ENCODE assay signal across 15 mouse cellular contexts in the genomic region with DNA sequence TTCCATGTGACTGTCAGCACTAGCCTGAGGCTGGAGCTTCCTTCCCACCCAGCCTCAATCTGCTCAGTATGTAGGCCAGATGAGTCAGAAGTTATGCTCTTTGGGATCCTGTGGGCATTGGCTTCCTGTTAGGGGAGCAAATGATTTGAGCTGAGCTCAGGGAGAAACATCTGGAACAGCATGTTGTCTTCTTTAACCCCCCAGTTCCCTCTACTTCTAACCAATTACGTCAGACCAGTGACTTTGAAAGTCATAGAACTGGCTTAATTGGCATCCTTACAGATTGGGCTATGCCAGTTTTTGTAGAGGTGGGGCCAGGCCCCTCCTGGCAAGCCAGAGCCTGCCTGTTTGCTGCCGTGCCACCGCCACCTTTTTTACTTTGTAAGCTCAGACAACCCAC. TPM values are rescaled to one million over a fixed set of nuclear protein-coding genes. Genes with fewer than 3 reads are reported as not detected.
DNase-seq lines count a peak whose midpoint lies in the region; ATAC-seq lines count a peak whose summit lies in the region.
"Had no signal": no experiment of that assay in that cellular context is flagged by ENCODE, and none has a peak within 500 bp of the region (broad histone marks: within the 10 kb centered on the region; RNA-seq: fewer than 3 reads in every experiment).

No protein-coding gene starts in this region.

- H3K4me3 ChIP-seq in embryonic facial prominence, embryonic 13.5 days: no peak overlapping the region
- H3K4me3 ChIP-seq in embryonic facial prominence, embryonic 10.5 days: no peak overlapping the region
- no peak overlapping the region for H3K4me3 ChIP-seq in kidney, embryonic 14.5 days (ENCODE audit: low read length)
- no peak overlapping the region for H3K4me3 ChIP-seq in embryonic facial prominence, embryonic 15.5 days (replicated peaks)
- no peak overlapping the region for H3K4me3 ChIP-seq in midbrain, embryonic 16.5 days (ENCODE audit: low read depth, low read length)
- H3K4me3 ChIP-seq: intestine, embryonic 15.5 days; liver, embryonic 15.5 days; midbrain, embryonic 13.5 days had no signal

- H3K9ac ChIP-seq in embryonic facial prominence, embryonic 13.5 days: peak overlapping the region; percentile 12; the same call in 1 of the 2 replicates
- H3K9ac ChIP-seq in kidney, embryonic 14.5 days (ENCODE audit: low read depth, low read length): 0 out of 2 replicates have a peak overlapping the region, but pooled peaks have one; percentile 7
- H3K9ac ChIP-seq in embryonic facial prominence, embryonic 15.5 days: no peak overlapping the region
- no peak overlapping the region for H3K9ac ChIP-seq in midbrain, embryonic 16.5 days (ENCODE audit: low read depth, low read length)
- H3K9ac ChIP-seq: intestine, embryonic 15.5 days; liver, embryonic 15.5 days; midbrain, embryonic 13.5 days had no signal

- H3K4me2 ChIP-seq in embryonic facial prominence, embryonic 13.5 days: 0 out of 2 replicates have a peak overlapping the region, but pooled peaks have one; percentile 14
- H3K4me2 ChIP-seq in kidney, embryonic 14.5 days (replicated peaks; ENCODE audit: low read depth, low read length): no peak overlapping the region; the same call in 1 of the 2 replicates
- no peak overlapping the region; the same call in 1 of the 2 replicates for H3K4me2 ChIP-seq in embryonic facial prominence, embryonic 15.5 days (replicated peaks)
- no peak overlapping the region for H3K4me2 ChIP-seq in midbrain, embryonic 16.5 days (ENCODE audit: low read length)
- H3K4me2 ChIP-seq: intestine, embryonic 15.5 days; liver, embryonic 15.5 days; midbrain, embryonic 13.5 days had no signal

- H3K4me1 ChIP-seq in embryonic facial prominence, embryonic 13.5 days: peaks cover 58% of the 10 kb centered on the region
- H3K4me1 ChIP-seq in embryonic facial prominence, embryonic 10.5 days: peaks cover 46% of the 10 kb centered on the region
- H3K4me1 ChIP-seq in kidney, embryonic 14.5 days (ENCODE audit: control insufficient read depth, insufficient read depth, low read length): peaks cover 46% of the 10 kb centered on the region
- H3K4me1 ChIP-seq in embryonic facial prominence, embryonic 15.5 days: peaks cover 52% of the 10 kb centered on the region
- H3K4me1 ChIP-seq in midbrain, embryonic 16.5 days (ENCODE audit: control insufficient read depth, insufficient read depth, low read length): peaks cover 17% of the 10 kb centered on the region

- 55% methylated on average over 3 of the region's 3 CpGs for WGBS in embryonic facial prominence, embryonic 13.5 days
- WGBS in embryonic facial prominence, embryonic 10.5 days: 76% methylated on average over 3 of the region's 3 CpGs
- 71% methylated on average over 3 of the region's 3 CpGs for WGBS in kidney, embryonic 14.5 days
- 42% methylated on average over 3 of the region's 3 CpGs for WGBS in embryonic facial prominence, embryonic 15.5 days
- 81% methylated on average over 3 of the region's 3 CpGs for WGBS in midbrain, embryonic 16.5 days

- DNase-seq in embryonic facial prominence, embryonic 10.5 days (ENCODE audit: low spot score): no peak
- no peak for DNase-seq in kidney, adult 18-20 months
- DNase-seq in 3134 (ENCODE audit: extremely low read depth, insufficient read length, low spot score): peak; percentile 70
- DNase-seq: thymus, postnatal 25 days had no signal

- H3K9me3 ChIP-seq in embryonic facial prominence, embryonic 13.5 days: no peaks in the 10 kb centered on the region
- no peaks in the 10 kb centered on the region for H3K9me3 ChIP-seq in embryonic facial prominence, embryonic 10.5 days
- no peaks in the 10 kb centered on the region for H3K9me3 ChIP-seq in kidney, embryonic 14.5 days (ENCODE audit: control insufficient read depth, low read length)
- H3K9me3 ChIP-seq in embryonic facial prominence, embryonic 15.5 days (replicated peaks): no peaks in the 10 kb centered on the region
- H3K9me3 ChIP-seq in midbrain, embryonic 16.5 days (replicated peaks; ENCODE audit: control insufficient read depth, low read length, poor library complexity, severe bottlenecking): no peaks in the 10 kb centered on the region
- H3K9me3 ChIP-seq: intestine, embryonic 15.5 days; liver, embryonic 15.5 days; midbrain, embryonic 13.5 days had no signal

- H3K27me3 ChIP-seq in embryonic facial prominence, embryonic 13.5 days: no peaks in the 10 kb centered on the region
- peaks cover 9% of the 10 kb centered on the region; the same call in 1 of the 2 replicates for H3K27me3 ChIP-seq in embryonic facial prominence, embryonic 10.5 days (replicated peaks; ENCODE audit: low read depth, poor library complexity, severe bottlenecking)
- no peaks in the 10 kb centered on the region for H3K27me3 ChIP-seq in kidney, embryonic 14.5 days (ENCODE audit: control insufficient read depth, insufficient read depth, low read length)
- no peaks in the 10 kb centered on the region for H3K27me3 ChIP-seq in embryonic facial prominence, embryonic 15.5 days
- H3K27me3 ChIP-seq in midbrain, embryonic 16.5 days (ENCODE audit: control insufficient read depth, insufficient read depth, low read depth, low read length): no peaks in the 10 kb centered on the region
- H3K27me3 ChIP-seq: intestine, embryonic 15.5 days; liver, embryonic 15.5 days; midbrain, embryonic 13.5 days had no signal

- peaks cover 3% of the 10 kb centered on the region; the same call in 1 of the 2 replicates for H3K36me3 ChIP-seq in embryonic facial prominence, embryonic 13.5 days
- H3K36me3 ChIP-seq in embryonic facial prominence, embryonic 10.5 days (replicated peaks): no peaks in the 10 kb centered on the region
- no peaks in the 10 kb centered on the region for H3K36me3 ChIP-seq in kidney, embryonic 14.5 days (ENCODE audit: control insufficient read depth, insufficient read depth, low read length)
- no peaks in the 10 kb centered on the region for H3K36me3 ChIP-seq in embryonic facial prominence, embryonic 15.5 days
- H3K36me3 ChIP-seq in midbrain, embryonic 16.5 days (ENCODE audit: control insufficient read depth, insufficient read depth, low read length): no peaks in the 10 kb centered on the region
- H3K36me3 ChIP-seq: intestine, embryonic 15.5 days; liver, embryonic 15.5 days; midbrain, embryonic 13.5 days had no signal

- ATAC-seq in embryonic facial prominence, embryonic 13.5 days (ENCODE audit: insufficient number of reproducible peaks, insufficient read depth, low FRiP score, low TSS enrichment, low read depth): no peak
- ATAC-seq in kidney, embryonic 14.5 days (ENCODE audit: low FRiP score, low TSS enrichment): no peak
- no peak for ATAC-seq in embryonic facial prominence, embryonic 15.5 days (ENCODE audit: insufficient number of reproducible peaks, low FRiP score, low TSS enrichment, low read depth)
- ATAC-seq in midbrain, embryonic 16.5 days: no peak
- ATAC-seq in cerebellum, adult (ENCODE audit: insufficient number of reproducible peaks, low FRiP score, low TSS enrichment): no peak
- ATAC-seq: intestine, embryonic 15.5 days; midbrain, embryonic 13.5 days had no signal

- peak overlapping the region; percentile 39; the same call in 1 of the 2 replicates for H3K27ac ChIP-seq in embryonic facial prominence, embryonic 13.5 days
- H3K27ac ChIP-seq in embryonic facial prominence, embryonic 10.5 days (replicated peaks): no peak overlapping the region
- peak overlapping the region; percentile 47; the same call in 1 of the 2 replicates for H3K27ac ChIP-seq in kidney, embryonic 14.5 days (ENCODE audit: low read depth, low read length)
- H3K27ac ChIP-seq in embryonic facial prominence, embryonic 15.5 days (replicated peaks): peak overlapping the region; percentile 79
- H3K27ac ChIP-seq in midbrain, embryonic 16.5 days (ENCODE audit: low read length): no peak overlapping the region
- H3K27ac ChIP-seq: intestine, embryonic 15.5 days; liver, embryonic 15.5 days; midbrain, embryonic 13.5 days had no signal

RNA-seq across cellular contexts. Expression of a gene that starts 4.1 kb away (rescaled TPM):
- 39.2 and 39.4 TPM in 2 replicates for polyA plus RNA-seq in embryonic facial prominence, embryonic 13.5 days (2015; fragmentation: Nextera tagmentation; extraction: Ambion mirVana)
- 27.4 and 31.0 TPM in 2 replicates for polyA plus RNA-seq in embryonic facial prominence, embryonic 10.5 days (2016; fragmentation: Nextera tagmentation; extraction: Ambion mirVana)
- polyA plus RNA-seq in kidney, embryonic 14.5 days (2014; fragmentation: Nextera tagmentation; extraction: Ambion mirVana): 28.8 and 29.7 TPM in 2 replicates
- polyA plus RNA-seq in embryonic facial prominence, embryonic 15.5 days (2015; fragmentation: Nextera tagmentation; extraction: Ambion mirVana): 56.1 and 56.2 TPM in 2 replicates
- polyA plus RNA-seq in midbrain, embryonic 16.5 days (2015; fragmentation: Nextera tagmentation; extraction: Ambion mirVana): 33.6 and 34.8 TPM in 2 replicates

RNA-seq across cellular contexts. Expression of a gene that starts 27.3 kb away (rescaled TPM):
- 6.6 and 7.1 TPM in 2 replicates for polyA plus RNA-seq in embryonic facial prominence, embryonic 13.5 days (2015; fragmentation: Nextera tagmentation; extraction: Ambion mirVana)
- 2.2 and 2.4 TPM in 2 replicates for polyA plus RNA-seq in embryonic facial prominence, embryonic 10.5 days (2016; fragmentation: Nextera tagmentation; extraction: Ambion mirVana)
- polyA plus RNA-seq in kidney, embryonic 14.5 days (2014; fragmentation: Nextera tagmentation; extraction: Ambion mirVana): 2.7 and 5.3 TPM in 2 replicates
- polyA plus RNA-seq in embryonic facial prominence, embryonic 15.5 days (2015; fragmentation: Nextera tagmentation; extraction: Ambion mirVana): 13.1 and 14.0 TPM in 2 replicates
- polyA plus RNA-seq in midbrain, embryonic 16.5 days (2015; fragmentation: Nextera tagmentation; extraction: Ambion mirVana): 2.9 and 4.2 TPM in 2 replicates

RNA-seq across cellular contexts. Expression of a gene that starts 30.5 kb away (rescaled TPM):
- polyA plus RNA-seq in embryonic facial prominence, embryonic 13.5 days (2015; fragmentation: Nextera tagmentation; extraction: Ambion mirVana): 59.6 and 71.6 TPM in 2 replicates
- 102 and 105 TPM in 2 replicates for polyA plus RNA-seq in embryonic facial prominence, embryonic 10.5 days (2016; fragmentation: Nextera tagmentation; extraction: Ambion mirVana)
- 55.7 and 72.5 TPM in 2 replicates for polyA plus RNA-seq in kidney, embryonic 14.5 days (2014; fragmentation: Nextera tagmentation; extraction: Ambion mirVana)
- 50.5 and 57.7 TPM in 2 replicates for polyA plus RNA-seq in embryonic facial prominence, embryonic 15.5 days (2015; fragmentation: Nextera tagmentation; extraction: Ambion mirVana)
- polyA plus RNA-seq in midbrain, embryonic 16.5 days (2015; fragmentation: Nextera tagmentation; extraction: Ambion mirVana): 53.8 and 54.0 TPM in 2 replicates

RNA-seq across cellular contexts. Expression of a gene that starts 30.6 kb away (rescaled TPM):
- 8.2 and 9.7 TPM in 2 replicates for polyA plus RNA-seq in embryonic facial prominence, embryonic 13.5 days (2015; fragmentation: Nextera tagmentation; extraction: Ambion mirVana)
- polyA plus RNA-seq in embryonic facial prominence, embryonic 10.5 days (2016; fragmentation: Nextera tagmentation; extraction: Ambion mirVana): 7.2 and 8.0 TPM in 2 replicates
- 4.3 and 6.8 TPM in 2 replicates for polyA plus RNA-seq in kidney, embryonic 14.5 days (2014; fragmentation: Nextera tagmentation; extraction: Ambion mirVana)
- polyA plus RNA-seq in embryonic facial prominence, embryonic 15.5 days (2015; fragmentation: Nextera tagmentation; extraction: Ambion mirVana): 14.4 and 16.6 TPM in 2 replicates
- 9.1 and 10.9 TPM in 2 replicates for polyA plus RNA-seq in midbrain, embryonic 16.5 days (2015; fragmentation: Nextera tagmentation; extraction: Ambion mirVana)

RNA-seq across cellular contexts. Expression of a gene that starts 45.5 kb away (rescaled TPM):
- polyA plus RNA-seq in embryonic facial prominence, embryonic 13.5 days (2015; fragmentation: Nextera tagmentation; extraction: Ambion mirVana): not detected in 2 replicates
- not detected in 2 replicates for polyA plus RNA-seq in embryonic facial prominence, embryonic 10.5 days (2016; fragmentation: Nextera tagmentation; extraction: Ambion mirVana)
- not detected in 2 replicates for polyA plus RNA-seq in kidney, embryonic 14.5 days (2014; fragmentation: Nextera tagmentation; extraction: Ambion mirVana)
- 0.20 and 0.21 TPM in 2 replicates for polyA plus RNA-seq in embryonic facial prominence, embryonic 15.5 days (2015; fragmentation: Nextera tagmentation; extraction: Ambion mirVana)
- 0.08 and 0.19 TPM in 2 replicates for polyA plus RNA-seq in midbrain, embryonic 16.5 days (2015; fragmentation: Nextera tagmentation; extraction: Ambion mirVana)
- polyA plus RNA-seq: C2C12; forebrain, embryonic 11.5 days; heart, embryonic 14.5 days; midbrain, embryonic 13.5 days had no signal

Comparison
In these comparisons a context has a peak if more than half of its experiments do, and no peak if none do; other contexts are left out.
1. H3K27ac ChIP-seq: peak in embryonic facial prominence, embryonic 13.5 days (single experiment), kidney, embryonic 14.5 days (single experiment) and embryonic facial prominence, embryonic 15.5 days (single experiment); none in embryonic facial prominence, embryonic 10.5 days (single experiment) and midbrain, embryonic 16.5 days (single experiment).
2. H3K9ac ChIP-seq: peak in embryonic facial prominence, embryonic 13.5 days (single experiment) and kidney, embryonic 14.5 days (single experiment); none in embryonic facial prominence, embryonic 15.5 days (single experiment) and midbrain, embryonic 16.5 days (single experiment).